Mouse (Mus musculus): ENCODE results near the gene Olfr1286.

The Olfr1286 gene

GRCm38 (mm10) chr2:111422931-111423330 lies at the start of gene Olfr1286:
Olfr1286 (minus strand) TSS chr2:111423115.
- ATAC-seq (ENCODE audit: low TSS enrichment) = no peak

DNA sequence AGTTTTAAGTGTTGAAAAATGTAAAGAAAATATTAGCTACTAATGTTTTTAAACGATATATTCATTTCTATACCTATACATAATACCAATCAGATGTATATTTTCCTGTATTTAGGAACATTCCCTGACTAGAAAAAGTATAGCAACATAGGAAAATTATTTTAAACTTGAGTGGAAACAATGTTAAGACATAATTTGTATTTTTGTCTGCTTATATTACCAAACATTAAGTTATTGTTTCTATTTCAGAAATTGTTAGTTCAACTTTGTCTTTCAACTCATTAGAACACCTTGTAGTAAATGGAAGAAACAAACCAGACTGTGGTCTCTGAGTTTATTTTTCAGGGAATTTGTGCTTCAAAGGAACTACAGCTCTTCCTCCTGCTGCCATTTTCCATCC lies 25.9 kb upstream of the Olfr1286 start, which contains the start of gene Olfr1287:
Olfr1287 (plus strand) TSS at position 301 of the 400 bp plus-strand sequence.
- ATAC-seq (ENCODE audit: low TSS enrichment) = no peak

DNA sequence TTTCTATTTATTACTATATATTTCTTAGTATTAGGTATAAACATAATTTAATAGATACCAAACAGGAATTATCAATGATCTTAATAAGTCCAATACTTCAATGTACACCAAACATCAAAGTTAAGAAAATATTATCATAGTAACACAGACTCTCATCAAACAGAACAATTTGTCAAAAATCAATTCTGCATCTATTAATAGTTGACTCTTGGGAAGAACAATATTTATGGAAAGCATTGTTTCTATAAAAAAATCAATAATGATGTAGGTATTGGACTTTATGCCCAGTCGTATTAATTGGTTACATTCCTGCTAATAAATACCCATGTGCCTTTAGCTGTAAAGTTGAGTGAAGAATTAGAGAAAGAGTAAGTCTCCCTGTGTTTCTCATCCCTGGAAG lies 47.7 kb downstream of the Olfr1286 start, which contains the start of gene Olfr1284:
Olfr1284 (plus strand) TSS at position 301 of the 400 bp plus-strand sequence.
- ATAC-seq (ENCODE audit: low TSS enrichment) = no peak

All from frontal cortex, adult (tissue).